Mouse (Mus musculus) G1E (cell line): ENCODE measurements around the gene Gbp5.

ENCODE experiments used
- CTCF ChIP-seq: IDR thresholded peaks from 2 replicates; pipeline ENCODE4 v1.5.1; 2012; ENCODE audit warnings: low read depth, low read length, inconsistent platforms, mixed read lengths
- GATA2 ChIP-seq: IDR thresholded peaks from 2 replicates; pipeline ENCODE4 v1.6.1; 2012; ENCODE audit warnings: low read depth, low read length, inconsistent platforms, borderline replicate concordance

DNA sequence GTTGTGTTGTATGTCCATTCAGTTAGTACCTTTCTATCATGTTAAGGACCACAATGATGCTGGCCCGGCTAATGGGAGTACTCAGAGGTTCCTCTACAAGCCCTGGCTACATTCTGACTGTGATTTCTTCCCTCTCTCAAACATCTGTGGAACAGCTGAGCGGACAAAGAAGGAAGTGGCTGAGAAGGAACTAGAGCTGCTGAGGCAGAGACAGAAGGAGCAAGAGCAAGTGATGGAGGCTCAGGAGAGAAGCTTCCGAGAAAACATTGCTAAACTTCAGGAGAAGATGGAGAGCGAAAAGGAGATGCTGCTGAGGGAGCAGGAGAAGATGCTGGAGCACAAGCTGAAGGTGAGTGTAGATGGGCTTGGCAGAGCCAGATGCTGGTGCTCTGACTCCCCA is 77.0 kb downstream of the Gbp5 start:
- TF ChIP-seq GATA2 = no peak
- no peak for TF ChIP-seq CTCF
